Mouse (Mus musculus): Measurements from ENCODE around the gene Ubr4.

The Ubr4 gene

GRCm38 (mm10) chr4:139535719-139536118 lies 183.3 kb downstream of the Ubr4 start:
- DNase-seq (ENCODE audit: low read depth, low spot score) = no peak

- DNase-seq (ENCODE audit: low read depth, low spot score) = no peak
These were observed 184.3 kb downstream of the Ubr4 start for GRCm38 (mm10) chr4:139536706-139537105.
